Mouse (Mus musculus) lung, postnatal 0 days (tissue): Measurements from ENCODE around the gene Umad1. TPM values are rescaled to one million over a fixed set of nuclear protein-coding genes. Genes with fewer than 3 reads are reported as not detected.

Experiments used
- ATAC-seq: fragments of 200-750 bp; cut with Nextera tagmentation; 2 replicates; pipeline ENCODE4 v1.8.0; 2017; ENCODE audit warnings: moderate library complexity
- DNase-seq: peaks from one replicate; pipeline ENCODE4 v3.0.0-alpha.2; 2016; ENCODE audit warnings: low spot score
- H3K27ac ChIP-seq: fragments of 300-500 bp; sonication (generic); 2 replicates; pipeline ENCODE4 v1.5.1; 2014; ENCODE audit warnings: antibody characterized with exemption, mild to moderate bottlenecking, low read length, mixed read lengths
- H3K27me3 ChIP-seq: fragments of 300-500 bp; sonication (generic); replicated peaks from 2 replicates; pipeline ENCODE4 v1.6.1; 2014; ENCODE audit warnings: low read length, mixed read lengths; ENCODE audit not compliant: insufficient read depth
- H3K36me3 ChIP-seq: fragments of 300-500 bp; sonication (generic); 2 replicates; pipeline ENCODE4 v1.6.1; 2014; ENCODE audit warnings: low read length, mixed read lengths; ENCODE audit not compliant: insufficient read depth
- H3K4me1 ChIP-seq: fragments of 300-500 bp; sonication (generic); 2 replicates; pipeline ENCODE4 v1.6.1; 2014; ENCODE audit warnings: antibody characterized with exemption, low read depth, low read length, mixed read lengths; ENCODE audit not compliant: insufficient read depth
- H3K4me2 ChIP-seq: fragments of 300-500 bp; sonication (generic); replicated peaks from 2 replicates; pipeline ENCODE4 v1.6.1; 2014; ENCODE audit warnings: low read depth, mild to moderate bottlenecking, low read length, moderate library complexity, mixed read lengths
- H3K4me3 ChIP-seq: fragments of 300-500 bp; sonication (generic); 2 replicates; pipeline ENCODE4 v1.5.1; 2014; ENCODE audit warnings: low read depth, low read length
- H3K9ac ChIP-seq: fragments of 300-500 bp; sonication (generic); replicated peaks from 2 replicates; pipeline ENCODE4 v1.6.1; 2014; ENCODE audit warnings: low read depth, mild to moderate bottlenecking
- H3K9me3 ChIP-seq: fragments of 300-500 bp; sonication (generic); 2 replicates; pipeline ENCODE4 v1.6.1; 2016; ENCODE audit warnings: low read length, mixed read lengths
- CTCF ChIP-seq: IDR thresholded peaks from 2 replicates; pipeline ENCODE4 v1.5.1; 2016; ENCODE audit warnings: antibody characterized with exemption, mild to moderate bottlenecking
- EP300 ChIP-seq: IDR thresholded peaks from 2 replicates; pipeline ENCODE4 v1.6.1; 2016; ENCODE audit warnings: antibody characterized with exemption, mild to moderate bottlenecking, control low read depth
- WGBS: fragments of 180-500 bp; shearing (Covaris S2); extraction: QIAGEN DNeasy Blood & Tissue Kit; methylation state at CpG from one replicate; pipeline ENCODE4 v1.1.7; 2014; 5-methylcytosine and 5-hydroxymethylcytosine counted together
- polyA plus RNA-seq: library from polyadenylated mRNA; unstranded; fragments of >200 nt; fragmentation: Nextera tagmentation; extraction: Ambion mirVana; gene quantifications from 2 replicates; pipeline ENCODE4 v1.2.1, GENCODE M21; 2015

The Umad1 gene
- polyA plus RNA-seq, 1 experiment from 2014 or later = 17.6 TPM

DNA sequence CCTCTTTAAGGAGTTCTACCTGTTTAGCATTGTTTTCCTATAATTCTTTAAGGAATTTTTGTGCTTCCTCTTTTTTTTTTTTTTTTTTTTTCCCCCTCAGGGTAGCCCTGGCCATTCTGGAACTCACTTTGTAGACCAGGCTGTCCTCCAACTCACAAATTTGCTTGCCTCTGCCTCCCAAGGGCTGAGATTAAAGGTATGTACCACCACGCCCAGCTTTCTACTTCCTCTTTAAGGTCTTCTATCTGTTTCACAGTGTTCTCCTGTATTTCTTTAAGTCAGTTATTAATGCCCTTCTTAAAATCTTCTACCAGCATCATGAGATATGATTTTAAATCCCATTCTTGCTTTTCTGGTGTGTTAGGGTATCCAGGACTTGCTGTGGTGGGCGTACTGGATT is 130.2 kb downstream of the Umad1 start:
- ATAC-seq (no peak), DNase-seq (no peak)
- no peak overlapping the region for H3K27ac ChIP-seq
- no peak overlapping the region for H3K9ac ChIP-seq
- H3K9me3 ChIP-seq = no peaks in the 10 kb centered on the region
- WGBS = 98% methylated on average over 2 of the region's 2 CpGs
- H3K36me3 ChIP-seq = no peaks in the 10 kb centered on the region
- H3K4me2 ChIP-seq = no peak overlapping the region
- H3K4me1 ChIP-seq = no peaks in the 10 kb centered on the region
- H3K27me3 ChIP-seq = no peaks in the 10 kb centered on the region
- TF ChIP-seq CTCF (no peak), EP300 (no peak)
- H3K4me3 ChIP-seq = no peak overlapping the region

DNA sequence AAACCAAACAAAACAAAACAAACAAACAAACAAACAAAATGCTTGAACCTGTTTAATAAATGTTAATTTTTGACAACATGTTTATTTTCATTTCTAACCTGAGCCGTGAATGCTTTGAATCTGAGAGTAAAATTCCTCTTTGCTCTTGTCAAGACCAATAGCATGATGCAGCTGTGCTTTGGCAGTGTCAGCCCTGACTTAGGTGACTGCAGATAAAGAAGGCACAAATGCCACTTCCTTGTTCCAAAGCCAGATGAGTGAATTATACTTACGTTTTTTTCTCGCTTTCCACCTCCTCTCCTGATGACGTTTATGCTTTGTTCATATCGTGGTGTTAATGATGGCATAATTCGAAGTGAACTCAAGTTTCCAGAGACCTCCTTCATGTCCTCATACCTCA is 131.2 kb downstream of the Umad1 start:
- Histone ChIP-seq H3K9ac (no peak overlapping the region), H3K9me3 (no peaks in the 10 kb centered on the region), H3K27ac (no peak overlapping the region), H3K4me2 (no peak overlapping the region), H3K4me1 (no peaks in the 10 kb centered on the region), H3K4me3 (no peak overlapping the region), H3K27me3 (no peaks in the 10 kb centered on the region), H3K36me3 (no peaks in the 10 kb centered on the region)
- DNase-seq = no peak
- WGBS = 77% methylated on average over 6 of the region's 6 CpGs
- TF ChIP-seq CTCF (no peak), EP300 (no peak)
- no peak for ATAC-seq

DNA sequence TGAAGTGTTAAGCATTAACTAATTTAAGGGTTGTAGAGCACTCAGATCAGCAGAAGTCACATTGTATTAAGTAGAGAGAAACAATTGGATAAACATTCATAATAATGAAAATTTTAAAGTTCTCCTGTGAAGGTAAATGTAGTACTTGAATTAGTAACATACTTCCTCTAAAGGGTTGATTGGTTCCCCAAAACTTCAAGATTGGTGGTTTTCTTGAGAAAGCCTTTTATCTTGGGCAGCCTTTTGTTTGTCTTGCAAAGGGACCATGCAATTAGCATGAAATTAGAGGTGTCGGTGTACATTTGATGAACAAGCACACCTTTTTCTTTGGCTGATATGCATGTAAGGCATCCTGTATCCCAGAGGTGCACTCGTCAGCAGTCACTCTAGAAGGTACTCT is 131.8 kb downstream of the Umad1 start:
- WGBS = 92% methylated on average over 2 of the region's 2 CpGs
- TF ChIP-seq EP300 (no peak), CTCF (no peak)
- Histone ChIP-seq H3K9me3 (no peaks in the 10 kb centered on the region), H3K36me3 (no peaks in the 10 kb centered on the region), H3K4me1 (no peaks in the 10 kb centered on the region), H3K27me3 (no peaks in the 10 kb centered on the region), H3K4me2 (no peak overlapping the region), H3K4me3 (no peak overlapping the region), H3K27ac (no peak overlapping the region), H3K9ac (no peak overlapping the region)
- no peak for ATAC-seq
- DNase-seq = no peak

DNA sequence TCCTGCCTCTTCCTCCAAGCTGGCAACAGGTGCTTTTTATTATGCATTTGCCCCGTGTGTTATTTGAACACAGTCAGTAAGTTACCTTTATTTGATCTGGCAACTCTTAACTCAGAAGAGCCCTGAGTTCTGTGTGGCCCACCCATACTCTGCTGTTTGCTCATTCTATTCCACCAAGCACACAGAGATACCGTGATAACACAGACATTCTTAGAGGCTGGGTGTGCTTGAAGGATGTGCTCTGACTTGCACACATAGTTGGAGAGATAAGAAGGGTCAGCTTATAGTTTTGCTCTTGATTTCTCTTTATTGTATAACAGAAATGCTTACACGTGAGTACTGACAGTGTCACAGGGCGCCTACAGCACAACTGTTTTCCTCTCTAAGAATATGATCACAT is 133.9 kb downstream of the Umad1 start:
- 0 out of 2 replicates have a peak overlapping the region, but pooled peaks have one; percentile 5 for H3K4me2 ChIP-seq
- WGBS = 30% methylated on average over 4 of the region's 4 CpGs
- ATAC-seq (no peak), DNase-seq (no peak)
- H3K36me3 ChIP-seq = no peaks in the 10 kb centered on the region
- no peak overlapping the region for H3K4me3 ChIP-seq
- H3K9ac ChIP-seq = no peak overlapping the region
- H3K4me1 ChIP-seq = no peaks in the 10 kb centered on the region
- no peaks in the 10 kb centered on the region for H3K27me3 ChIP-seq
- H3K27ac ChIP-seq = no peak overlapping the region
- H3K9me3 ChIP-seq = no peaks in the 10 kb centered on the region
- no peak for TF ChIP-seq EP300
- no peak for TF ChIP-seq CTCF

DNA sequence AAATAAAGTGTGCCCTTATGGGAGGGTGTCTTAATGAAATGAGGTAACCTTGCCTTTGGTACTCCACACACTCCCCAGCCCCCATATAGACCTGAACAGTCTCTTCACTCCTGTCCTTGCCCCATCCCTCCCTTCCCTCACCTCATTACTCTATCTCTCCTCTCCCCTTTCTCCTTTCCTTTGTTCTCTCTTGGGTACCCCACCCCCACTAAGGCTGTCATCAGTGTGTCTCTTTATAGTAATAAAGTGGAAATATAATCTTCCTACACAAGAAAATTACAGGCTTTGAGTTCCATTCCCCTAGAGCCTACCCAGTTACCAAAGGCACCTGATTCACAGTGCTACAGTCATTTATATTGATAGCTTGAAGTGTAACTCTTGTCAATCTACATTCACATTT is 135.0 kb downstream of the Umad1 start:
- no peak overlapping the region for H3K4me2 ChIP-seq
- no peak overlapping the region for H3K27ac ChIP-seq
- ATAC-seq = no peak
- DNase-seq = no peak
- no peak overlapping the region for H3K4me3 ChIP-seq
- no peaks in the 10 kb centered on the region for H3K9me3 ChIP-seq
- no peak overlapping the region for H3K9ac ChIP-seq
- H3K36me3 ChIP-seq = no peaks in the 10 kb centered on the region
- no peaks in the 10 kb centered on the region for H3K4me1 ChIP-seq
- no peak for TF ChIP-seq EP300
- H3K27me3 ChIP-seq = no peaks in the 10 kb centered on the region

DNA sequence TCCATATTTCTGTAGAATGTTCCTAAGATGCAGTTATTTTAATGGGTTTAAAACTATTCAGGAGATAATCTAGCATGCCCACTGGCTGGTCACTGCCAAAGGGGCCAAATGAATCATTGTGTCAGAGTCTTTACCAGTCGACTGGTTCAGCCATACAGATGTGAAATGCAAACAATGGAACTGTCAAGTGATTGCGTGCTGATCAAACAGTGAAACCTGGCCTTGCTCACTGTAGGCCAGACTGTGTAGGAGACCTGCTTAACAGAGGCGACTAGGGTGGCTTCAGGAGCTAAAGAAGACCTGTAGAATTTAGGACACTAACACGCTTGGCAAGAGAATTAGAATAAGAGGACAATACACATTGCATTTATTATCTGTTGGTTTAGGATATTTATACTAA is 136.0 kb downstream of the Umad1 start:
- Histone ChIP-seq H3K4me2 (no peak overlapping the region), H3K4me3 (no peak overlapping the region), H3K9ac (no peak overlapping the region), H3K27ac (no peak overlapping the region), H3K4me1 (no peaks in the 10 kb centered on the region), H3K9me3 (no peaks in the 10 kb centered on the region), H3K27me3 (no peaks in the 10 kb centered on the region), H3K36me3 (no peaks in the 10 kb centered on the region)
- ATAC-seq (no peak), DNase-seq (no peak)
- TF ChIP-seq EP300 (no peak), CTCF (no peak)
- WGBS = 39% methylated on average over 4 of the region's 4 CpGs

DNA sequence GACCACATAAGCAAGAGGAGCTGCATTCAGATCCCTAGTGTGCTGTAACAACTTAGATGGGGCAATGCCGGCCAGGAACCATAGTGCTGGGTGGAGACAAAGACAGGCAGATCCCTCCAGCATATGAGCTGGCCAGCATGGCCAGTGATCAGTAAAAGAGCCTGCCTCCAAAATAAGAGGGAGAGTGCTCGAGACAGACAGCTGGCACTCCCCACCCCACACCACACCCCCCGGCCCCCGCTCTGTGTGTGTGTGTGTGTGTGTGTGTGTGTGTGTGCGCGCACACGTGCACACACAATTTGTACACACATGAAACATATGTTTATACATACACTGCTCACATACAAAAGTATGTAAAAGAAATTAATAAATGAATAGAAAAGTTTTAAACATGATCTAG is 138.2 kb downstream of the Umad1 start:
- Histone ChIP-seq H3K27me3 (no peaks in the 10 kb centered on the region), H3K36me3 (no peaks in the 10 kb centered on the region), H3K9me3 (no peaks in the 10 kb centered on the region), H3K4me2 (no peak overlapping the region), H3K4me3 (no peak overlapping the region), H3K9ac (no peak overlapping the region), H3K27ac (no peak overlapping the region), H3K4me1 (no peaks in the 10 kb centered on the region)
- TF ChIP-seq CTCF (no peak), EP300 (no peak)
- 84% methylated on average over 7 of the region's 7 CpGs for WGBS
- ATAC-seq (no peak), DNase-seq (no peak)
